In genomic region chr6:85916596-85916995, GRCm38 (mm10) we compare ENCODE assay signal across 8 mouse cellular contexts. TPM values are rescaled to one million over a fixed set of nuclear protein-coding genes. Genes with fewer than 3 reads are reported as not detected.
DNase-seq lines count a peak whose midpoint lies in the region; ATAC-seq and TF ChIP-seq lines count a peak whose summit lies in the region.

No protein-coding gene starts in this region.

- no peak for ATAC-seq in embryonic facial prominence, embryonic 15.5 days (ENCODE audit: insufficient number of reproducible peaks, low FRiP score, low TSS enrichment, low read depth)
- no peak for ATAC-seq in kidney, postnatal 0 days (replicated peaks; ENCODE audit: low FRiP score, low read depth)
- ATAC-seq in neural tube, embryonic 13.5 days (ENCODE audit: low read depth), result no peak

- H3K4me2 ChIP-seq in embryonic facial prominence, embryonic 15.5 days (replicated peaks), result peak overlapping the region; percentile 67
- H3K4me2 ChIP-seq in kidney, postnatal 0 days (ENCODE audit: low read length), result peak overlapping the region; percentile 65
- peak overlapping the region; percentile 87 for H3K4me2 ChIP-seq in neural tube, embryonic 13.5 days

- WGBS in liver, adult 2 months, result 31% methylated on average over 6 of the region's 6 CpGs
- WGBS in embryonic facial prominence, embryonic 15.5 days, result 79% methylated on average over 6 of the region's 6 CpGs
- 81% methylated on average over 6 of the region's 6 CpGs for WGBS in kidney, postnatal 0 days
- WGBS in neural tube, embryonic 13.5 days, result 85% methylated on average over 6 of the region's 6 CpGs

- no peaks in the 10 kb centered on the region for H3K27me3 ChIP-seq in liver, adult 2 months (ENCODE audit: control insufficient read depth, insufficient read depth, low read length)
- no peaks in the 10 kb centered on the region for H3K27me3 ChIP-seq in embryonic facial prominence, embryonic 15.5 days
- H3K27me3 ChIP-seq in kidney, postnatal 0 days (ENCODE audit: insufficient read depth, low read length), result no peaks in the 10 kb centered on the region
- no peaks in the 10 kb centered on the region for H3K27me3 ChIP-seq in neural tube, embryonic 13.5 days

- no peaks in the 10 kb centered on the region for H3K9me3 ChIP-seq in embryonic facial prominence, embryonic 15.5 days (replicated peaks)
- no peaks in the 10 kb centered on the region for H3K9me3 ChIP-seq in kidney, postnatal 0 days (replicated peaks; ENCODE audit: low read length)
- H3K9me3 ChIP-seq in neural tube, embryonic 13.5 days, result no peaks in the 10 kb centered on the region

- peak; percentile 92 for DNase-seq in liver, adult 2 months (ENCODE audit: extremely low read depth, low read depth, low spot score)
- DNase-seq in liver, result no peak
- DNase-seq in kidney, postnatal 0 days (ENCODE audit: low spot score), result no peak
- DNase-seq in right cerebral cortex, adult 2 months (ENCODE audit: low spot score in 2 of 2), result no peak
- DNase-seq in gastrocnemius, postnatal 25 days, result no peak
- DNase-seq in lung, postnatal 10 days, result no peak

- H3K4me3 ChIP-seq in liver, adult 2 months (ENCODE audit: insufficient read depth, low read depth, low read length), result peak overlapping the region; percentile 61
- H3K4me3 ChIP-seq in embryonic facial prominence, embryonic 15.5 days (replicated peaks), result peak overlapping the region; percentile 57
- peak overlapping the region; percentile 43; the same call in 1 of the 2 replicates for H3K4me3 ChIP-seq in kidney, postnatal 0 days (replicated peaks; ENCODE audit: low read depth, low read length)
- peak overlapping the region; percentile 62 for H3K4me3 ChIP-seq in neural tube, embryonic 13.5 days

- TF ChIP-seq POLR2A in liver, adult 2 months (IDR thresholded peaks at IDR 0.05; ENCODE audit: extremely low read depth, insufficient read depth, low read length), result 0 out of 2 replicates have a peak, but pooled peaks have one; percentile 25

- H3K27ac ChIP-seq in liver, adult 2 months (replicated peaks; ENCODE audit: insufficient read depth, low read depth, low read length), result peak overlapping the region; percentile 99
- H3K27ac ChIP-seq in embryonic facial prominence, embryonic 15.5 days (replicated peaks), result no peak overlapping the region; the same call in 1 of the 2 replicates
- peak overlapping the region; percentile 94 for H3K27ac ChIP-seq in kidney, postnatal 0 days
- peak overlapping the region; percentile 87; the same call in 1 of the 2 replicates for H3K27ac ChIP-seq in neural tube, embryonic 13.5 days (replicated peaks)

- H3K9ac ChIP-seq in liver, adult 2 months (ENCODE audit: low read depth, low read length), result peak overlapping the region; percentile 94
- H3K9ac ChIP-seq in embryonic facial prominence, embryonic 15.5 days, result peak overlapping the region; percentile 59; the same call in 1 of the 2 replicates
- H3K9ac ChIP-seq in kidney, postnatal 0 days (ENCODE audit: low read depth, low read length), result peak overlapping the region; percentile 51
- H3K9ac ChIP-seq in neural tube, embryonic 13.5 days, result peak overlapping the region; percentile 84

- TF ChIP-seq CTCF in liver, adult 2 months (IDR thresholded peaks at IDR 0.05; ENCODE audit: low read depth, low read length), result no peak
- TF ChIP-seq CTCF in kidney, postnatal 0 days (IDR thresholded peaks at IDR 0.05; ENCODE audit: low read depth), result no peak

- peaks cover 15% of the 10 kb centered on the region for H3K4me1 ChIP-seq in liver, adult 2 months (ENCODE audit: control insufficient read depth, insufficient read depth, low read length)
- peaks cover 5% of the 10 kb centered on the region for H3K4me1 ChIP-seq in embryonic facial prominence, embryonic 15.5 days
- no peaks in the 10 kb centered on the region for H3K4me1 ChIP-seq in kidney, postnatal 0 days (replicated peaks; ENCODE audit: insufficient read depth, low read length)
- peaks cover 20% of the 10 kb centered on the region for H3K4me1 ChIP-seq in neural tube, embryonic 13.5 days (replicated peaks)

- H3K79me2 ChIP-seq in liver, adult 2 months (ENCODE audit: control insufficient read depth, insufficient read depth, low read length), result peaks cover 13% of the 10 kb centered on the region; the same call in 1 of the 2 replicates

- peaks cover 20% of the 10 kb centered on the region for H3K36me3 ChIP-seq in liver, adult 2 months (ENCODE audit: control insufficient read depth, insufficient read depth, low read length)
- peaks cover 12% of the 10 kb centered on the region; the same call in 1 of the 2 replicates for H3K36me3 ChIP-seq in embryonic facial prominence, embryonic 15.5 days
- H3K36me3 ChIP-seq in kidney, postnatal 0 days (ENCODE audit: insufficient read depth, low read length), result peaks cover 3% of the 10 kb centered on the region; the same call in 1 of the 2 replicates
- peaks cover 14% of the 10 kb centered on the region for H3K36me3 ChIP-seq in neural tube, embryonic 13.5 days

RNA-seq across cellular contexts. Expression of gene Nat8f1, which starts 1.1 kb away (rescaled TPM):
- 328 and 390 TPM in 2 replicates for total RNA-seq in liver, adult 2 months (2014; rRNA removed)
- 627 and 681 TPM in 2 replicates for polyA plus RNA-seq in liver, adult 2 months (2012; rRNA removed)
- 7.2 and 7.3 TPM in 2 replicates for polyA plus RNA-seq in embryonic facial prominence, embryonic 15.5 days (2015; fragmentation: Nextera tagmentation; extraction: Ambion mirVana)
- 165 and 182 TPM in 2 replicates for polyA plus RNA-seq in kidney, postnatal 0 days (2015; fragmentation: Nextera tagmentation; extraction: Ambion mirVana)
- polyA plus RNA-seq in neural tube, embryonic 13.5 days (2015; fragmentation: Nextera tagmentation; extraction: Ambion mirVana), result 13.6 and 16.9 TPM in 2 replicates
- 1 to 10 TPM; 1.6 to 2.5 TPM for total RNA-seq in gastrocnemius, postnatal 25 days (2021)

RNA-seq across cellular contexts. Expression of gene Tprkb, which starts 4.9 kb away (rescaled TPM):
- total RNA-seq in liver, adult 2 months (2014; rRNA removed), result 159 and 170 TPM in 2 replicates
- 93.1 and 100 TPM in 2 replicates for polyA plus RNA-seq in liver, adult 2 months (2012; rRNA removed)
- 31.5 and 34.1 TPM in 2 replicates for polyA plus RNA-seq in embryonic facial prominence, embryonic 15.5 days (2015; fragmentation: Nextera tagmentation; extraction: Ambion mirVana)
- 53.3 and 54.3 TPM in 2 replicates for polyA plus RNA-seq in kidney, postnatal 0 days (2015; fragmentation: Nextera tagmentation; extraction: Ambion mirVana)
- 49.2 and 58.6 TPM in 2 replicates for polyA plus RNA-seq in neural tube, embryonic 13.5 days (2015; fragmentation: Nextera tagmentation; extraction: Ambion mirVana)
- total RNA-seq in gastrocnemius, postnatal 25 days (2021), result 10 to 100 TPM; 17.2 to 19.1 TPM

RNA-seq across cellular contexts. Expression of gene Nat8f4, which starts 11.9 kb away (rescaled TPM):
- 4.4 and 4.5 TPM in 2 replicates for total RNA-seq in liver, adult 2 months (2014; rRNA removed)
- polyA plus RNA-seq in liver, adult 2 months (2012; rRNA removed), result 2.9 and 3.5 TPM in 2 replicates
- 2.4 and 3.2 TPM in 2 replicates for polyA plus RNA-seq in embryonic facial prominence, embryonic 15.5 days (2015; fragmentation: Nextera tagmentation; extraction: Ambion mirVana)
- 7.2 and 7.7 TPM in 2 replicates for polyA plus RNA-seq in kidney, postnatal 0 days (2015; fragmentation: Nextera tagmentation; extraction: Ambion mirVana)
- 4.6 and 5.2 TPM in 2 replicates for polyA plus RNA-seq in neural tube, embryonic 13.5 days (2015; fragmentation: Nextera tagmentation; extraction: Ambion mirVana)
- under 1 TPM; 0.18 to 0.24 TPM for total RNA-seq in gastrocnemius, postnatal 25 days (2021)

RNA-seq across cellular contexts. Expression of gene Dusp11, which starts 44.9 kb away (rescaled TPM):
- 26.1 and 37.7 TPM in 2 replicates for total RNA-seq in liver, adult 2 months (2014; rRNA removed)
- 19.6 and 28.9 TPM in 2 replicates for polyA plus RNA-seq in liver, adult 2 months (2012; rRNA removed)
- 44.9 and 50.4 TPM in 2 replicates for polyA plus RNA-seq in embryonic facial prominence, embryonic 15.5 days (2015; fragmentation: Nextera tagmentation; extraction: Ambion mirVana)
- 33.5 and 38.7 TPM in 2 replicates for polyA plus RNA-seq in kidney, postnatal 0 days (2015; fragmentation: Nextera tagmentation; extraction: Ambion mirVana)
- 53.0 and 57.4 TPM in 2 replicates for polyA plus RNA-seq in neural tube, embryonic 13.5 days (2015; fragmentation: Nextera tagmentation; extraction: Ambion mirVana)
- 10 to 100 TPM; 34.9 TPM for total RNA-seq in gastrocnemius, postnatal 25 days (2021)

RNA-seq across cellular contexts. Expression of gene Nat8f2, which starts 47.6 kb away (rescaled TPM):
- total RNA-seq in liver, adult 2 months (2014; rRNA removed), result 524 and 612 TPM in 2 replicates
- 256 and 307 TPM in 2 replicates for polyA plus RNA-seq in liver, adult 2 months (2012; rRNA removed)
- 0.07 TPM in 1 of 2 replicates, not detected in the other for polyA plus RNA-seq in embryonic facial prominence, embryonic 15.5 days (2015; fragmentation: Nextera tagmentation; extraction: Ambion mirVana)
- 2.2 and 2.6 TPM in 2 replicates for polyA plus RNA-seq in kidney, postnatal 0 days (2015; fragmentation: Nextera tagmentation; extraction: Ambion mirVana)
- polyA plus RNA-seq in neural tube, embryonic 13.5 days (2015; fragmentation: Nextera tagmentation; extraction: Ambion mirVana), result not detected in 2 replicates
- total RNA-seq in gastrocnemius, postnatal 25 days (2021), result under 1 TPM in 1 of 2 experiments, not detected in 1; 0.08 TPM
